Mouse (Mus musculus): Measurements from ENCODE around the gene Ngfr.

- no peak for TF ChIP-seq CTCF (IDR thresholded peaks at IDR 0.05; ENCODE audit: borderline replicate concordance, extremely low read depth, insufficient read depth, insufficient read length)
- no peak for TF ChIP-seq POLR2A (IDR thresholded peaks at IDR 0.05; ENCODE audit: borderline replicate concordance, extremely low read depth, insufficient read depth, insufficient read length, poor library complexity, severe bottlenecking)
Observed at GRCm38 (mm10) chr11:95583396-95583795, 4.1 kb downstream of the Ngfr start.
